Mouse (Mus musculus): Measurements from ENCODE around the gene Slc16a5.
"Not testable (repeated sequence)": the region's sequence is repeated elsewhere in the genome, so short reads cannot be mapped to it uniquely, and the experiment has no call there.

Gene Slc16a5

DNA sequence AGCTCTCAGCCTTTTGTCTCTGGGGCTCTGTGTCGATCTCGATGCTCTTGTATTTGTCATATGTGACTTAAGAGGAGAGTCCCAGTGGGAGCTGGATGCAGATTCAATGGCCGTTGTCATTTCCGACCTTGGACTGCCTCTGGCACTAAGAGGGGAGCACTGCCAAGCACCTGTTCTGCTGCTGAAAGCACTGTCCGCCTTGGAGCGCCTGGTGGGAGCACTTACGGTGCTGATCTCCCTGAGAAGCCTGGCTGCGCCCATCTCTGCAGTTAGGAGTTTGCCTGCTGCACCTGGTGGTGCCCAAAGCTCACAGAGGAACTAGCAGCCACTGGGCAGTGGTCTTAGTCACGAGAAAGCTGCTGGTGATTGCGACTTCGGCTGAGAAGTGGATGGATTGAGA, 21.0 kb downstream of the Slc16a5 start:
- no peak for DNase-seq

DNA sequence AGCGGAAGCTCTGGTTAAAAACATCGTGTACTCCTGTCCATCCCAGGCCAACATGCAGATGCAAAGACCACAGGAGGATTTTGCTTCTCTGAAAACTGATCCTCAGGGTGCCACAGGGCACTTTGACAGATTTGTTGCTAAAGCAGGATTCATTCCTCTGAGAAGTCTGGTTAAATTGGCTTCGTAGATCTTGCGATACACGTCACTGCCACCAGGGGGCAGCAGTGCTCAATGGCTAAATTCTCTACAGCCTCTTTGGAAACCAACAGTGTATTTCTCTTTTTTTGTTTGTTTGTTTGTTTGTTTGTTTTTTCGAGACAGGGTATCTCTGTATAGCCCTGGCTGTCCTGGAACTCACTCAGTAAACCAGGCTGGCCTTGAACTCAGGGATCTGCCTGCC, 21.5 kb downstream of the Slc16a5 start:
- peak; percentile 86 to 88 for DNase-seq

DNA sequence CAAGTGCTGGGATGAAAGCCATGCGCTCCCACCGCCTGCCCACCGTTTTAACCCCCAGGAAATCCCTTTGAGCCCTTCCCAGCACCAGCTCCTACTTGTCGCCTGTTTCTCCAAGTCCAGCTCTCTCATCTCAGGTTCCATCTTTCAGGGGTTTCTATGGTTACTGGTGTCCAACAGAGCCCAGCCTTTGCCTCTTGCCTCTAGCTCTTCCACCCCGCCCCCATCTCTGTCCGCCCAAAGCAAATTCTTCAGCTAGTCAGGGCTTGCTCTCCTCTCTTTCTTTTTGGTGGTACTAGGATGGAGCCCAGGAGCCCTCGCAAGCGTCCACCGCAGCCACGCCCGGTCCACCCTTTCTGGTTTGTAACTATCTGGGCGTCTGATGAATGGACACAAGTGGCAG, 22.9 kb downstream of the Slc16a5 start:
- no peak for DNase-seq

DNA sequence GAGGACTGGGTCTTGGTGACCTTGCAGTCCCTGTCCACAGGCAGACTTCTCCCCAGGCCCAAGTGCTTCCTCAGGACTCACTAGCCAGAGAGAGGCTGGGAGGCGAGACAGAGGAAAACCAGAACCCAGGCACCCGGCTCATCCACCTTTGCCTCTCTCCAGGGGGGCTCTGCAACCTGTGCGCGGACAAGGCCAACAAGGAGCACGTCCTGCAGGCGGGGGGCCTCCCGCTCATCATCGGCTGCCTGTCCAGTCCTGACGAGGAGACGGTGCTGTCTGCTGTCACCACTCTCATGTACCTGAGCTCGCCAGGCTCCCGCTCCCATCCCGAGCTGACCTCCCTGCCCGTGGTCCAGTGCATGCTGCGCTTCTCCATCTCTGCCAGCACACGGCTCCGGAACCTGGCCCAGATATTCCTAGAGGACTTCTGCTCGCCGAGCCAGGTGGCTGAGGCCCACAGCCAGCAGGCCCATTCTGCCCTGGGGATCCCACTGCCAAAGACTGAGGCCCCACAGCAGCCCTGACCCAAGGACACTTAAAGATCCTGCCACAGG, 26.4 kb downstream of the Slc16a5 start:
- peak; percentile 72 to 75 for DNase-seq

DNA sequence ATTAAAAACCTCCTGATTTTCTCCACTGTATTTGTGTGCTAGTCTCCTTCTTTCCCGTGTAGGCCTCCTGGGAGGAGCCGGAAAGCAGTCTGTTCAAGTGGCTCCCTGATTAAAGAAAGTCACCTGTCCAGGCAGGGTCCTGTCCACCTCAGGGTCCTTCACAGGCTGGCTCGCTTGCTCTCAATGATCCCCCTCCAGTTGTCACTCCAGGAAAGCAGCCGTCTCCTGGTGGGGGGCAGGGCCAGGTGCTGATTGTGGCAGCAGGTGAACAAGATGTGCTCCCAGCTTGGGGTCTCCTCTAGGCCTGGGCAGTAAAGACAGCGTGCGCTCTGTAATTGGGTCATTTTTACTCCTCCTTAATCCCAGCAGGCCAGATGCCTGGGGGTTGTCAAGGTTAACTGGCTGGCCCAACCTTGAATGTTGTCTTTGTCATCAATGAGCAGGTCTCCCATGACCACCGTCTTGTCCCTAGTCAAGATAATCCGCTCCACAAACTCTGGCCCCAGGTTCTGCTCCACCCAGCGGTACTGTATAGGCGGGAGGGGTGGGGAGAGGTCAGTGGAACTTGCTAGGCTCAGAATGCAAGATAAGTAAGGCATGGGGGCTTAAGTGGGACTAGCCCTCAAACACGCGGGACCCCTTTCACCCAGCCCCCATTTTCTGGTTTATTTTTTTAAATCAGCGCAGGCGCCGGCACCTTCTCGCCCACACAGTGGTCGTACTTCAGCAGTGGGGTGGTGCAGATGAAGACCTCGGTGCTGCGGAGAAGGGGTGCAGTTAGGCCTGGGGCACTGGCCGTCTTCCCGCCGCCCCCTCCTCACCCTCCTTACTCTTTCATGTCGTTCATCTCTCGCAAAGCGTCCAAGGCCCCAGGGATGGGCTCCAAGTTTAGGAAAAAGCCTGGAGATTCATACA, 28.4 kb downstream of the Slc16a5 start:
- DNase-seq = no peak

DNA sequence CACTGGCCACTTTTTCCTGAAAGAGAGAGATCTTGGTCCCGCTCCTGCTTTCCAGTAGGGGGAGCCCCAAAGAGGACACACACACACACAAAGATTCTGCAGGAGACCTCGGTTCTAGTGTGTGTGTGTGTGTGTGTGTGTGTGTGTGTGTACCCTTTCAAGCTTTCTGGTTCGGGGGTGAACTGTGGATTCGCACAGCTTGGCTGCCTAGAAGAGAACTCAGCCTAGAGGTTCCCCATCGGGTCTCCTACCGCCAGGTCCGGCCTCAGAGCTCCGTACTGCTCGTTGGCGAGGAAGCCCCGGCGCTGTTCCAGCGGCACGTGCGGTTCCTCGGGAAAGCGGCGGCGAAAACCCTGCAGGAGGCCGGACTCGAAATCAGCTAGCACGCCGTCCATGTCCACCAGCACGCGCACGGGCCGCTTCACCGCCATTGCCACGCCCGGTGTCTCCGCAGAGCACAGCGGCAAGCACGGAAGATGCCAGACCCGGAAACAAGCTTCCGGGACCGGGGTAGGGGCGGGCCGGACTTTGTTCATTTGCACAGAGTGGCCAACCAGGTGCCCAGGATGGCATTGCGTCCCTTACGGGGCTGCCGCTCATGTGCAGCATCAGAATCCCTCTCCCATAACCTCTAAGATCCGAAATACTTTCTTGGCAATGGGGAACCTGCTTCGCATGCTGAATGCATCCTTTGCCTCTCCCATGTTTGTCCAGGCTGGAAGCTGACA, 29.2 kb downstream of the Slc16a5 start, which contains the start of gene Nt5c:
Gene Nt5c, minus strand, starts transcription at position 507 of the 728 bp plus-strand sequence.
- peak; percentile 84 to 85 for DNase-seq

DNA sequence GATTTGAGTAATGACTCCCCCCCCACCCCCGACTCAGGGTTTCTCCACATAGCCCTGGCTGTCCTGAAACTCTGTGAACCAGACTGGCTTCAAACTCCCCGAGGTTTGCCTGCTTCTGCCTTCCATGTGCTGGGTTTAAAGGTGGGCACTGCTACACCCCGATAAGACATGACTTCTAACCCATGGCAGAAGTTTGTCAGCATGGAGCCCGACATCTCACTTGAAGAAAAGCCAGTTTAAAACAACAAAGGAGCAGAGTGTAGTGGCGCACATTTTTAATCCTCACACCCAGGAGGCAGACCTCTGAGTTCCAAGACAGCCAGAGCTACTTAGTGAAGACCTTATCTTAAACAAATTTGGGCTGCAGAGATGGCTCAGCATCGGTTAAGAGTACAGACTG, 30.1 kb downstream of the Slc16a5 start:
- DNase-seq = no peak

DNA sequence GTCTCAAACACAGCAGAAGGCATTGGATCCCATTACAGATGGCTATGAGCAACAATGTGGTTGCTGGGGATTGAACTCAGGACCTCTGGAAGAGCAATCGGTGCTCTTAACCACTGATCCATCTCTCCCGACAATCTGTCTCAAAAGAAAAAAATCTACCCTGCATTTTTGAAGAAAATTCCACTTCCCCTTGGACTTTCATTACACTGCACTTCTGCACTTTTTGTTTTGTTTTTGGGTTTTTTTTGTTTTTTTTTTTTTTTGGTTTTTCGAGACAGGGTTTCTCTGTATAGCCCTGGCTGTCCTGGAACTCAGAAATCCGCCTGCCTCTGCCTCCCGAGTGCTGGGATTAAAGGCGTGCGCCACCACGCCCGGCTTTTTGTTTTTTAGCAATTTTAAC, 34.3 kb downstream of the Slc16a5 start:
- DNase-seq = not testable (repeated sequence)

DNA sequence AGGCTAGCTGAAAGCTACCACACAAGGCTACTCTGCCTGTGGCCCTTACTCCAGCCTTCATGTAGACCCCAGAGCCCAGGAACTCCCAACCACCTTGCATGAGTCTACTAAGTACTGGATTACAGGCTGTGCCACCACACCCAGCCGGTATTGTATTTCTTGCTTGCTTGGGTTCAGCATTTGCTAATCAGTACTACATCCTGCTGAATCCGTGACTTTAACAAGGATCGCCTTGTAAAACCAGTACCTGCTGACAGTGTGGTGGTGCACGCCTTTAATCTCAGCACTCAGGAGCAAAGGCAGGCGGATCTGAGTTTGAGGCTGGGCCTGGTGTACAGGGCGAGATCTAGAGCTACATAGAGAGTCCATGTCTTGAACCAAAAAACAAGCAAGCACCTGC, 40.4 kb downstream of the Slc16a5 start:
- DNase-seq = no peak

DNA sequence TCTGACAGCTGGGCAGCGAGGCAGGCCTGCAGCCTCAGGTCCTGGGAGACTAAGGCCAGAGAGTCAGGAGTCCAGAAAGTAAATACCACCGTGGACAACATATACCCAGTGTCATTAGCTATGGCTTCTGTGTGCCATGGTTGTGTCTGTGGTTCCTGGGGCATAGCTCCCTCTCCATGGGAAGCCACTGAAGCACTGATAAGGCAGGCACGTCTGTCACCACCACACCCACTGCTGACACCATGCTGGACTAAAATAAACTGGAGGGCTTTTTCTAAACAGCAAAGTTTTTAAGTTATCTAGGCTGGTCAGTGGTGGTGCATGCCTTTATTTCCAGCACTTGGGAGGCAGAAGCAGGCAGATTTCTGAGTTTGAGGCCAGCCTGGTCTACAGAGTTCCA, 44.3 kb downstream of the Slc16a5 start:
- DNase-seq = no peak

DNA sequence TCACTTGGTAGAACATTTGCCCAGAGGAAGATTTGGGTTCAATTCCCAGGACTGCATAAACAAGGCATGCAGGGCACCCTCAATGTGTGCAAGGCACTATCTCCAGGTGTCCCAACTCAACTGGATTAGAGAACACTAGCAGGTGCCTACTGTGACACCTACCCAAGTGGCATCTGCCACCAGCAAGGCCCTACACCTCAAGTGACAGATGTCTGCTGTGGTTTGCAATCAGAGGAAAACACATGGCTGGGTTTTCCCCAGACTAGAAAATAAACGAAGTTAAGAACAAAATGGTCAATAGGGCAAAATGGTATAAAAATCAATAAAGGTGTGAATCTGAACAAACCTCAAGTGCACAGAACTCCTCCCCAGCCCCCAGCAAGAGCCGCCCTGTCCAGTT, 45.8 kb downstream of the Slc16a5 start:
- DNase-seq = no peak

DNA sequence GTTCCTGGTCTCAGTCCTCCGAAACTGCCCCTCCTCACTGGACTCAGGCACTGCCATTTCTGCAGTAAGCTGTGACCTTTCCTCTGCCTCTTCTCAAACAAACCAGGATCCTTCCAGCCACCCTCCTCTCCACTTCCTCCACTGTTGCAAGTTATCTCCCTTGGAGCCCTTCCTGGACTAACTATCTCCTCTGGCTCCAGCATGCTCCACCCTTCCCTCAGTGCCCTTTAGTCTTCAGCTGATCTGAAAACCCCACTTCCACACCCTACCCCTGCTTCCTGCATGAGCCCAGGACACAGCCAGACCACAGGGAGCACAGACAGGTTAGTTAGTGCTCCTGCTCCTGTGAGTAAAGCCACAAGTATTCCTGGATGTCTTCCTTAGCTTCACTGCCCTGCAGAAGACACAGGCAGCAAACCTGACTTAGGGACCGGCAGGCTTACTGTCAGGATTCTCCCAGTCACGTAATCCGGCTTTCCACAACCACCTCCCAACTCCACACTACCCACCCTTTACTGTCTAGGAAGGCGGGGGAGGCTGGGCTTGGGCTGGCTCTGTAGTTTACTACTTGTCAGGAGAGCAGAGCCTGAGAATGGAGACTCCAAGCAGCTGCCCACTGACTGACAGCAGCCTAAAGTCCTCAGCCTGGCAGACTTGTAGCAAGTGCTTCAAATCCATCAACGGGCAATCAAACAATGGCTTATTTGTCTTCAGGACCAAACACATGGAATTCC, 47.7 kb downstream of the Slc16a5 start:
- no peak for DNase-seq

DNA sequence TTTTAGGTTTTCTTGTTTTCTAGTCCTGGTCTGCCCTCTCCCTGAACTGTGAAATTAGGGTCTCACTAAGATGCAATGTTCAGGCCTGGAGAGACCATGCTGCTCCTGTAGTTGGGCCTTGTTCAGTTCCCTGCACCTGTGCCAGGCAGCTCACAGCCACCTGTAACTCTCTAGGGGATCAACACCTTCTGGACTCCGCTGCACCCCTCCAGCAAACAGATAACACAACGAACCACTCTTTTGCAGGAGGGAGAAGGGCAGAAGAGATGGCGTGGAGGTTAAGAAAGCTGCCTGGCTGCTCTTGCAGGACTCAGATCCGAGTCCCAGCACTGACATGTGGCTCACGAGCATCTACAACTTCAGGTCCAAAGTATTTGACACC, 48.2 kb downstream of the Slc16a5 start:
- no peak for DNase-seq

DNA sequence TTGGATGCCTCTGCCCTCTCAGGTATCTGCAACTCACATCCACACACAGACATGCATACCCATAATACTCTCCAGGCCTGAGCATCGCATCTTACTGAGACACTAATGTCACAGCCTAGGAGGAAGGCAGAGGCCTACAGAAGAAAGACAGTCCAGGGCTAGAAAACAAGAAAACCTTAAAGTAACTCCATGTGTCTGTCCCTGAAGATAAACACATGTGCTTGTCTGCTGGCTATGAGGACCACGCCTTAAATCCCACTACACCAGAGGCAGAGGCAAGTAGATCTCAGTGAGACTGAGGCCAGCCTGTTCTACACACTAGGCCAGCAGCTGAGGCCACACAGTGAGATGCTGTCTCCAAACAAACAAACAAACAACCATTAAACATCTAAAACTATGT, 48.8 kb downstream of the Slc16a5 start:
- no peak for DNase-seq

DNA sequence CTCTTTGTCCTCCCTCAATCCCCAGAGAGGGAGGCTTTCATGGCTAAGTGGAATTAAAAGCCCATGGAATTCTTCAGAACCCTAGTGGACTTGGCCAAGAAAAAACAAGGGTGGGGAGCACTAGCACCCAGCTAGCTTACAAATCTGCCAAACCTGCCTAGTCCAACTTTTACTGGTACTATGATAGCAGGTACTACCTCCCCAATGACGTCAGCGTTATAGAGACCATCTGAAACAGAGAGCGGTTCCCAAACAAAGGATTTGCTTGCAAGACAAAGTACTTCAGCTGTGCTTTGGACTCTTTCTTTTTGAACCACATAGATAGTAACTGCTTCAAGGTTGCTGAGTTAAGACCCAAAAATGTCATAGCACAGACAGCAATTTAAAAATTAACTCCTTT, 49.7 kb downstream of the Slc16a5 start:
- no peak for DNase-seq

DNA sequence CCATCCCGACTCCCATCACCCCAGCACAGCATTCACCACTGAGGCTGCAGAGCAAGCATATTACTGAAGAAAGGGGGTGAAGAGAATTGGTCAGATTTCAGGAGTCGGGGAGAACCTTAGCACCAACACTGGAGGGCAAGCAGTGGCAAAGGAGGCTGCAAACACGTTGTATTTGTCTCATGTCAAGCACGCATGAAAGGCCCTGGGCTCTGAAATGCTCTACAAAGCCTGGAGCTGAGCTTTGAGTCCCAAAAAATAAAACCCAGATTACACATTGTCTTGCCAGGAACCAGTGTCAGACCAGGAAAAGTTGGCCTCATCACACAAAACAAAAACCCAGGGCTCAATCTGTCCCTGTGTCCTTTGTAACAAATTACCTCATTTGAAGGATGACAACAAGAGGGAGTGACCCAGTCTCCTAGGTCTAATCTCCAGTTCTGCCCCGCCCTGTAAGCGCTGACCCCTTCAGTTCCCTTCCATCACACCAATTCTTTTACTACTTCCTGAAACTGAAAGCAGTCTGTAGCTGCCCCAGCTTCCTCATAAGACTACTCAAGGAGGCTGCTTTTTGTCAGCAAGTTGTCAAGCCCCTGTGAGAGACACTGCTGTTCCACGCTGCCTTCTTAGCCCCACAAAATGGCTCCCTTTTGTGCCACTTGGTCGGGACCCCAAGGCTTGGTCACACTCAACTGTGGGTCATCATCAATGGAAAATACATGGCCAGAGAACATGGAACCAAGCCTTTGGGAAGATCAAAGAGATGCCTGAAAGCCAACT, 50.3 kb downstream of the Slc16a5 start:
- DNase-seq = no peak

DNA sequence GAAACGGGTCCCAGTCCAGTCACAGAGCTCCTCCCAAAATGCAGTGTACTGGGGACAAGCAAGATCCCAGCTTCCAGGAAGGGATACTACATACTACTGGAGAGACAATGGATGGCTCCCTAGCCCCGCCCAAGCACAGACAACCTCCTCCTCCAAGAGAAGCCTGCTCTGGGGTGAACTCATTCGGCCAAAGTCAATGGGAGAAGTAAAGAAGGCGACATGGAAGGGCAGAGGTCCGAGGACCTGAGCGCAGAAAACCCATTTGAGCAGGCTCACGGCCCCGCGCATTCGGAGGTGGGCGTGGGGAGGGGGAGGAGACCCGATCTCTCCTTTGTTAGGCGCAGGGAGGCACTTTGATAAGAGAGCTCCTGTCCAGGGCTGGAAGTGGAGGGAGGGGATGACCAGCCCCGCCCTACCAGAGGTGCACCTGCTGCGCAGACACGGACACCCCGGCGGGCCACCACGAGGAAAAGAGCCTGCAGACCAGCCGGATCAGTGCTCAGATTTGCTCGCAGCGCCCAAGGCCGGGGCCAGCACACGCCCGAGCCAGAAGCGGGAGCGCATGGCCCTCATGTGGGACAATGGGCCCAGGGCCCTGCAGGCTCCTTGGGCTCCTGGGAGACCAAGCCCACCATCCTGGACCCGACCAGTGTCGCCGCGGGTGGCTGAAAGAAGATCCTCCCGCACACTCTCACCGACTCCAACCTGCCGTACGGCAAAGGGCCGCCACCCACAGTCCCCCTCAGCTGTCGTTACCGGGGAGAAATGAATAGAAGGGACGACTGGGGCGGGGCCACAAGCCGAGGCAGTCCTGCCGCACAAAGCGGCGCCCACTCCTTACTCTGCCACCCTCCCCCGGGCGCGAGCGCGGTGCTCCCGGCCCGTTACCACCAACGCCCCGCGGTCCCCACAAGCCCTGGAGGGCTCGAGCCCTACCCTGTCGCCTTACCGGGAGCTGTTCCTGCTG, 51.3 kb downstream of the Slc16a5 start:
- DNase-seq = peak; percentile 26 to 33

DNA sequence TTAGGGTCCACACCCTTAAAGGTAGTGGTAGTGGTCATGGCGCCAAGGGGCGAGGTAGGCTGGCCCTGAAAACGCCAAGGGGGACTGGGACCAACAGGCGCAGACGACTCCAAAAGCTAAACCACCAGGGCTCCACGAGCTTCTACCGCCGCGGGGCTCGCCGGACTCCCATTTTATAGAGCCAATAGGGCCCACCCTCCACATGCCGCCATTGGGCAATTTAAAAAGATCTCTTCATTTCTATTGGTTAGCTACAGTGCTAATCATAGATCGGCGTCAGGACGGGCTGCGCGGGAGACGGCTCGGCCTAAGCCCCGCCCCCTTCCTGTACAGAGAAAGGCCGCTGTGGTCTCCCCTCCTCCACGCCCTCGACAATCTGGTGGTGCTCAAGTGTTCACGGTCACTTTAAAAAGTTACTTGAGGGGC, 52.0 kb downstream of the Slc16a5 start, which contains the start of gene Jpt1:
Gene Jpt1, minus strand, starts transcription at position 150 of the 426 bp plus-strand sequence.
- DNase-seq = peak; percentile 93 to 98

DNA sequence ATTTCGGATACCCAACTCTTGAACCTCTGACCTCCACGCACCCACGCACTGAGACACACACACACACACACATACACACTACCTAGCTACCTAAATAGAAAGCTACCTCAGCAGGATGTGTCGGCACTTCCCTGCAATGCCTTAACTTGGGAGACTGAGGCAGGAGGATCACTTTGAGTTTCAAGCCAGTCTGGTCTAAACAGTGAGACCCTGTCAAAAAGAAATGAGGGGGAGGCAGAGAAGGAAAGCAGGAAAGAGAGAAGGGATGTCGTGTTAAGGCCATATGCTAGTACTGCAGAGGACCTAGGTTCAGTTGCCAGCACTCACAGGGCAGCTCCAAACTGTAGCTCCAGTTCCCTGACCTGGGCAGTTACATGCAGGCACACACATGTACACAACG, 52.7 kb downstream of the Slc16a5 start:
- no peak for DNase-seq

DNA sequence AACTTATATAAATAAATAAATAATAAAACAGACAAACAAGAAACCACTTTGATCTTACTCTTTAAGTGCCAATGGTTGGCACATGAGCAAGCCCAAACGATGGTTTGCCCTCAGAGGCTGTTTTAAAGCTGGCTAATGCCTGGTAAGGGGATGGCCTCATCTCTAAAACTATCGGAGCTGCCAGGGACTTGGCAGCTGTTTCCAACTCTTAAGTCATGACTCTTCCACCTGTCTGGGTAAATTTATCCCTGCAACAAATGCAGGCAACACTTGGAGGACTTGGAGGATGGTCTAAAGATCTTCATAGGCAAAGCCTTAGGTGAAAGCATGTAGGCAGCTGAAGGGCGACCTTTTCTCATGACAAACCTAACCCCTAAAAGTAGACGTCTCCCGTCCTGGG, 54.7 kb downstream of the Slc16a5 start:
- no peak for DNase-seq

DNA sequence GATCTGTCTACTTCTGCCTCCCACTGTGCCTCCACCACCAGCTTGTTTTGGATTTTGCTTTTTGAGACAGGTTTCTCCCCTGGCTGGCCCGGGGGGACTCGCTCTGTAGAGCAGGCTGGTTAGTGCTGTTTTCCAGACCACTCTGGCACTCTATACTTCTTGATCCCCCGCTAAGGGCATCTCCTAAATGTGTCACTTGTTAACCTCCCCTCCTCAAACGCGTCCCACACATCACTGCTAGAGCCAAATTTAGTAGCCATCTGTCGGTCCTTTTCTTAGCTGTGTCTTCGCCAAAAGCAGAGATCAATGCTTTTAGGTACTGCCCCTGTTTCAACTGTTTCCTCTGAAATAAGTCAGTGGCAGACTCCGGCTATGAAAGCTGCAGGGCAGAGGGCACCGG, 56.4 kb downstream of the Slc16a5 start:
- peak in 1 of 2 experiments; percentile 24 for DNase-seq
